Mouse (Mus musculus) hindbrain, postnatal 0 days (tissue): ENCODE data around the gene Rabggta. TPM values are rescaled to one million over a fixed set of nuclear protein-coding genes. Genes with fewer than 3 reads are reported as not detected.
A peak's percentile ranks its signal among the peaks of the same experiment; 100 is the strongest.

Source experiments
- ATAC-seq: fragments of 200-750 bp; cut with Nextera tagmentation; 2 replicates; pipeline ENCODE4 v1.8.0; 2017; ENCODE audit warnings: mild to moderate bottlenecking, moderate TSS enrichment, moderate library complexity
- DNase-seq: peaks from one replicate; pipeline ENCODE4 v3.0.0-alpha.2; 2015; ENCODE audit warnings: low spot score
- H3K27ac ChIP-seq: fragments of 300-500 bp; sonication (generic); 2 replicates; pipeline ENCODE4 v1.5.1; 2014; ENCODE audit warnings: mild to moderate bottlenecking
- H3K27me3 ChIP-seq: fragments of 300-500 bp; sonication (generic); 2 replicates; pipeline ENCODE4 v1.6.1; 2014; ENCODE audit warnings: low read length, mixed read lengths; ENCODE audit not compliant: insufficient read depth
- H3K36me3 ChIP-seq: fragments of 300-500 bp; sonication (generic); 2 replicates; pipeline ENCODE4 v1.6.1; 2014; ENCODE audit warnings: low read length, mixed read lengths; ENCODE audit not compliant: insufficient read depth
- H3K4me1 ChIP-seq: fragments of 300-500 bp; sonication (generic); 2 replicates; pipeline ENCODE4 v1.6.1; 2014; ENCODE audit warnings: antibody characterized with exemption, low read length, mixed read lengths; ENCODE audit not compliant: insufficient read depth
- H3K4me2 ChIP-seq: fragments of 300-500 bp; sonication (generic); 2 replicates; pipeline ENCODE4 v1.6.1; 2014; ENCODE audit warnings: low read depth, mild to moderate bottlenecking, low read length, moderate library complexity, mixed read lengths
- H3K4me3 ChIP-seq: fragments of 300-500 bp; sonication (generic); 2 replicates; pipeline ENCODE4 v1.5.1; 2014; ENCODE audit warnings: low read length
- H3K9ac ChIP-seq: fragments of 300-500 bp; sonication (generic); replicated peaks from 2 replicates; pipeline ENCODE4 v1.6.1; 2014; ENCODE audit warnings: mild to moderate bottlenecking, low read length, moderate library complexity, mixed read lengths
- H3K9me3 ChIP-seq: fragments of 300-500 bp; sonication (generic); 2 replicates; pipeline ENCODE4 v1.6.1; 2016; ENCODE audit warnings: low read length, mixed read lengths
- CTCF ChIP-seq: IDR thresholded peaks from 2 replicates; pipeline ENCODE4 v1.5.1; 2016; ENCODE audit warnings: antibody characterized with exemption, control low read depth, low read depth
- WGBS: fragments of 180-500 bp; shearing (Covaris S2); extraction: QIAGEN DNeasy Blood & Tissue Kit; methylation state at CpG from one replicate; pipeline ENCODE4 v1.1.7; 2014; 5-methylcytosine and 5-hydroxymethylcytosine counted together
- polyA plus RNA-seq: library from polyadenylated mRNA; unstranded; fragments of >200 nt; fragmentation: Nextera tagmentation; extraction: Ambion mirVana; gene quantifications from 2 replicates; pipeline ENCODE4 v1.2.1, GENCODE M21; 2015
- total RNA-seq: library from RNA; depleted of rRNA; stranded (reverse); fragments of >200 nt; gene quantifications from 2 replicates; pipeline ENCODE4 v1.2.3, GENCODE M21; 2014

The Rabggta gene
- total and polyA plus RNA-seq, 2 experiments from 2014 or later, result 51.9 to 83.8 TPM

DNA sequence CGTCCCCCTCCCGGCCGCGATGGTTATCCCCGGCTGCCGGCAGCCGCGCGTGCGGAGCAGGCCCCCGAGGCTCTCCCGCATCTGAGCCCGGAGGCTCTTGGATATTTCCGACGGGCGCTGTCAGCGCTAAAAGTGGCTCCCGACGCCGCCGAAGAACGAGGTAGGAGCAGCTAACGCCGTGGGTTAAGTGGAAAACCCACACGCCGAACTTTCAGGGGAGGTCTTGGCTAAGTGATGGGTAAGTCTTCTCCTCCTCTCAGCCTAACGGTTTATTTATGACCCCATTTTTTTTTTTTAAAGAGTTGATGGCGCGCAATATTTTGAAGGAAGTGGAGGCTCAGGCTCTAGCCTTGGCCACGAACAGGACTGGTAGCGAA, 23.8 kb upstream of the Rabggta start:
- under 1% methylated on average over 31 of the region's 31 CpGs for WGBS
- H3K36me3 ChIP-seq, result peaks cover 15% of the 10 kb centered on the region; the same call in 1 of the 2 replicates
- ATAC-seq, result no peak; the same call in 1 of the 2 replicates
- H3K9ac ChIP-seq, result peak overlapping the region; percentile 71
- no peak for DNase-seq
- no peaks in the 10 kb centered on the region for H3K27me3 ChIP-seq
- H3K4me3 ChIP-seq, result peak overlapping the region; percentile 76
- H3K4me1 ChIP-seq, result peaks cover 15% of the 10 kb centered on the region
- no peaks in the 10 kb centered on the region for H3K9me3 ChIP-seq
- peak overlapping the region; percentile 18 for H3K27ac ChIP-seq
- peak overlapping the region; percentile 99 for H3K4me2 ChIP-seq
- no peak for TF ChIP-seq CTCF

DNA sequence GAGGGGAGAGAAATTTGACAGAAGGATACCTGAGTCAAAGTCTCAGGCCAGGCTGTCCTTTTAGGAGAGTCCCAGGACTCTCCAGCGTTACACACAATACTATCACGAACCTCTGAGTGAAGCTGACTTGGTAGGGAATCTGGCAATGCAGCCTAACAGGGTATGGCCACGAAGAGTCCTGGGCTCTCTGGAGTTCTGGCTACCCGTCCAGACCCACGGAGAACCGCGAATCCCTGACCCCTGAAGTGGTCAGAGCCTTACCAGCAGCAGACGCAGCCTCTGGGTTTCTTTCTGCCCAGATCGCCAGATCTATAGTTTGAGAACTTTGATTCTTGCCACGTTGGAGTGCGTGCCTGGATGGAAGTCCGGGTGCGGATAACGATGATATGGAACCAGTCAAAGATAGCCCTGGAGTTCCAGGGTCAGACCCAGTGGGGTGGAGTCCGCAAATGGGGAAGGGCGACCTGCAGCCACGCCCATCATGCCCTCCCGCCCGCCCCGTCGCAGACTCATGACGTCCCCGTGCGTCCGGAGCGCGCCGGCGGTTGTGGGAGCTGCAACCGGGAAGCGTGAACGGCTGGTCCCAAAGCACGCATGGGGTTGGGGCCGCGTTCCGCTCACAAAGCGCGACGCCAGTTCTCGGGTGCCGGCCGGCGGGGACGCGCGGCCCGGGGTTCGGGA, 23.3 kb upstream of the Rabggta start, which contains the start of the genes Dhrs1 and Nop9:
Gene Dhrs1 (minus strand): TSS at position 511 of the 681 bp plus-strand sequence.
Gene Nop9 (plus strand): TSS at position 514 of the 681 bp plus-strand sequence.
- Histone ChIP-seq H3K9me3 (no peaks in the 10 kb centered on the region), H3K27ac (peak within 1 kb of the TSS; percentile 18), H3K27me3 (no peaks in the 10 kb centered on the region), H3K4me1 (peaks cover 15% of the 10 kb centered on the region), H3K36me3 (peaks cover 12% of the 10 kb centered on the region; the same call in 1 of the 2 replicates), H3K9ac (peak within 1 kb of the TSS; percentile 71), H3K4me2 (peak within 1 kb of the TSS; percentile 99), H3K4me3 (peak within 1 kb of the TSS; percentile 76)
- TF ChIP-seq CTCF, result no peak
- DNase-seq (peak; percentile 90), ATAC-seq (peak; percentile 88)
- under 1% methylated on average over 48 of the region's 48 CpGs for WGBS

GRCm38 (mm10) chr14:55743711-55744110, 21.6 kb upstream of the Rabggta start:
- DNase-seq (peak; percentile 88), ATAC-seq (peak; percentile 73)
- Histone ChIP-seq H3K4me3 (0 out of 2 replicates have a peak overlapping the region, but pooled peaks have one; percentile 5), H3K9me3 (no peaks in the 10 kb centered on the region), H3K4me2 (peak overlapping the region; percentile 37), H3K27me3 (no peaks in the 10 kb centered on the region), H3K4me1 (peaks cover 15% of the 10 kb centered on the region), H3K9ac (0 out of 2 replicates have a peak overlapping the region, but pooled peaks have one; percentile 15), H3K27ac (no peak overlapping the region), H3K36me3 (peaks cover 22% of the 10 kb centered on the region)
- 19% methylated on average over 10 of the region's 10 CpGs for WGBS
- TF ChIP-seq CTCF, result peak; percentile 99

GRCm38 (mm10) chr14:55737086-55737687, 15.1 kb upstream of the Rabggta start:
- no peak overlapping the region for H3K4me3 ChIP-seq
- no peak overlapping the region for H3K4me2 ChIP-seq
- no peak for TF ChIP-seq CTCF
- ATAC-seq, result no peak
- no peak for DNase-seq
- no peaks in the 10 kb centered on the region for H3K27me3 ChIP-seq
- WGBS, result 91% methylated on average over 9 of the region's 9 CpGs
- peaks cover 33% of the 10 kb centered on the region for H3K36me3 ChIP-seq
- no peaks in the 10 kb centered on the region for H3K4me1 ChIP-seq
- H3K9ac ChIP-seq, result no peak overlapping the region
- no peak overlapping the region for H3K27ac ChIP-seq
- H3K9me3 ChIP-seq, result no peaks in the 10 kb centered on the region

DNA sequence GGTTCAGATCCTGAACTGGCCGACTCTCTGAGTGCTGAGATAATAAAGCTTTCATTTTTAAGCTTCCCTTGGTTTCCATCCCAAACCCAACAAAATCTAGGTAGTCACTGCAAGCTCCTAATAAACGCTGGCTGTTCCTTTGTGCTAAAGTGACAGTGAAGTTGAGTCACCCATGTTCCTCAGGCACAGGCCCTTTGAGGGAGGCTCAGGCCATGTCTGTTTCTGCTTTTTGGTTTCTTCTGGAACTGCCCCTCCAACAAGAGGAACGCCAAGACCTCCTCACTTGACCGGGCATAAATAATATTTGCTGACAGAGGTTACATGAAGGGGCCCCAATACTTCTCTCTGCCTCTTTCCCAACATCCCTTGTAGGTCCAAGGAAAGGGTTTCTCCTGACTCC, 13.7 kb upstream of the Rabggta start:
- peaks cover 30% of the 10 kb centered on the region for H3K36me3 ChIP-seq
- 80% methylated on average over 4 of the region's 4 CpGs for WGBS
- H3K27me3 ChIP-seq, result no peaks in the 10 kb centered on the region
- no peak for DNase-seq
- no peak overlapping the region for H3K4me3 ChIP-seq
- no peak overlapping the region for H3K27ac ChIP-seq
- no peak overlapping the region for H3K9ac ChIP-seq
- no peaks in the 10 kb centered on the region for H3K4me1 ChIP-seq
- ATAC-seq, result no peak
- no peak overlapping the region for H3K4me2 ChIP-seq
- TF ChIP-seq CTCF, result no peak
- no peaks in the 10 kb centered on the region for H3K9me3 ChIP-seq

- DNase-seq (no peak), ATAC-seq (no peak)
- Histone ChIP-seq H3K9me3 (no peaks in the 10 kb centered on the region), H3K4me2 (no peak overlapping the region), H3K27me3 (no peaks in the 10 kb centered on the region), H3K4me3 (no peak overlapping the region), H3K36me3 (peaks cover 28% of the 10 kb centered on the region), H3K27ac (no peak overlapping the region), H3K9ac (no peak overlapping the region), H3K4me1 (no peaks in the 10 kb centered on the region)
- no peak for TF ChIP-seq CTCF
- WGBS, result 67% methylated on average over 3 of the region's 3 CpGs
These were observed 13.3 kb upstream of the Rabggta start for GRCm38 (mm10) chr14:55735334-55735733.
